Mouse (Mus musculus) embryonic facial prominence, embryonic 10.5 days (tissue): ENCODE data around the gene Cwc22. TPM values are rescaled to one million over a fixed set of nuclear protein-coding genes. Genes with fewer than 3 reads are reported as not detected.

ENCODE experiments used
- DNase-seq: peaks from one replicate; pipeline ENCODE4 v3.0.0-alpha.2; 2017; ENCODE audit warnings: low spot score
- H3K27ac ChIP-seq: fragments of 300-500 bp; sonication (generic); replicated peaks from 2 replicates; pipeline ENCODE4 v1.5.1; 2016; ENCODE audit warnings: mild to moderate bottlenecking
- H3K27me3 ChIP-seq: fragments of 300-500 bp; sonication (generic); replicated peaks from 2 replicates; pipeline ENCODE4 v1.6.1; 2016; ENCODE audit warnings: low read depth, mild to moderate bottlenecking; ENCODE audit not compliant: poor library complexity, severe bottlenecking
- H3K36me3 ChIP-seq: fragments of 300-500 bp; sonication (generic); replicated peaks from 2 replicates; pipeline ENCODE4 v1.6.1; 2016; ENCODE audit warnings: mild to moderate bottlenecking, moderate library complexity
- H3K4me1 ChIP-seq: fragments of 300-500 bp; sonication (generic); 2 replicates; pipeline ENCODE4 v1.6.1; 2016
- H3K4me3 ChIP-seq: fragments of 300-500 bp; sonication (generic); 2 replicates; pipeline ENCODE4 v1.5.1; 2016; ENCODE audit warnings: mild to moderate bottlenecking, moderate library complexity
- H3K9me3 ChIP-seq: fragments of 300-500 bp; sonication (generic); 2 replicates; pipeline ENCODE4 v1.6.1; 2016; ENCODE audit warnings: mild to moderate bottlenecking
- WGBS: fragments of 180-500 bp; shearing (Covaris S2); methylation state at CpG from one replicate; pipeline ENCODE4 v1.1.7; 2016; 5-methylcytosine and 5-hydroxymethylcytosine counted together
- polyA plus RNA-seq: library from polyadenylated mRNA; unstranded; fragments of >200 nt; fragmentation: Nextera tagmentation; extraction: Ambion mirVana; gene quantifications from 2 replicates; pipeline ENCODE4 v1.2.1, GENCODE M21; 2016

Gene Cwc22
- polyA plus RNA-seq, 1 experiment from 2014 or later, result 35.2 TPM

- H3K4me3 ChIP-seq, result no peak overlapping the region
- no peaks in the 10 kb centered on the region for H3K27me3 ChIP-seq
- peaks cover 17% of the 10 kb centered on the region for H3K36me3 ChIP-seq
- no peaks in the 10 kb centered on the region for H3K4me1 ChIP-seq
- WGBS, result 81% methylated on average over 2 of the region's 2 CpGs
- no peak for DNase-seq
- no peaks in the 10 kb centered on the region for H3K9me3 ChIP-seq
- H3K27ac ChIP-seq, result no peak overlapping the region
Measured at GRCm38 (mm10) chr2:77888826-77889225, 57.3 kb downstream of the Cwc22 start.

- WGBS, result 92% methylated on average over 6 of the region's 6 CpGs
- no peak overlapping the region for H3K4me3 ChIP-seq
- DNase-seq, result no peak
- H3K27me3 ChIP-seq, result no peaks in the 10 kb centered on the region
- 0 out of 2 replicates have a peak, but pooled peaks cover 2% of the 10 kb centered on the region for H3K4me1 ChIP-seq
- H3K9me3 ChIP-seq, result no peaks in the 10 kb centered on the region
- H3K36me3 ChIP-seq, result peaks cover 9% of the 10 kb centered on the region
- no peak overlapping the region for H3K27ac ChIP-seq
Measured at GRCm38 (mm10) chr2:77888056-77888455, 58.1 kb downstream of the Cwc22 start.

- WGBS, result 92% methylated on average over 4 of the region's 4 CpGs
- Histone ChIP-seq H3K4me3 (no peak overlapping the region), H3K36me3 (peaks cover under 1% of the 10 kb centered on the region; the same call in 1 of the 2 replicates), H3K27ac (no peak overlapping the region), H3K9me3 (no peaks in the 10 kb centered on the region), H3K27me3 (no peaks in the 10 kb centered on the region), H3K4me1 (0 out of 2 replicates have a peak, but pooled peaks cover 2% of the 10 kb centered on the region)
- no peak for DNase-seq
Measured at GRCm38 (mm10) chr2:77887166-77887565, 59.0 kb downstream of the Cwc22 start.

- Histone ChIP-seq H3K4me1 (0 out of 2 replicates have a peak, but pooled peaks cover 2% of the 10 kb centered on the region), H3K27me3 (no peaks in the 10 kb centered on the region), H3K4me3 (no peak overlapping the region), H3K36me3 (no peaks in the 10 kb centered on the region), H3K27ac (no peak overlapping the region), H3K9me3 (no peaks in the 10 kb centered on the region)
- no peak for DNase-seq
- 88% methylated on average over 10 of the region's 10 CpGs for WGBS
Measured at GRCm38 (mm10) chr2:77885491-77886130, 60.6 kb downstream of the Cwc22 start.

- no peak for DNase-seq
- 91% methylated on average over 6 of the region's 6 CpGs for WGBS
- Histone ChIP-seq H3K4me1 (0 out of 2 replicates have a peak, but pooled peaks cover 2% of the 10 kb centered on the region), H3K9me3 (no peaks in the 10 kb centered on the region), H3K27me3 (no peaks in the 10 kb centered on the region), H3K4me3 (no peak overlapping the region), H3K27ac (no peak overlapping the region), H3K36me3 (no peaks in the 10 kb centered on the region)
Measured at GRCm38 (mm10) chr2:77885036-77885435, 61.1 kb downstream of the Cwc22 start.

GRCm38 (mm10) chr2:77884491-77884890 lies 61.7 kb downstream of the Cwc22 start:
- WGBS, result 91% methylated on average over 3 of the region's 3 CpGs
- Histone ChIP-seq H3K9me3 (no peaks in the 10 kb centered on the region), H3K36me3 (no peaks in the 10 kb centered on the region), H3K27me3 (no peaks in the 10 kb centered on the region), H3K4me3 (no peak overlapping the region), H3K27ac (no peak overlapping the region), H3K4me1 (0 out of 2 replicates have a peak, but pooled peaks cover 2% of the 10 kb centered on the region)
- no peak for DNase-seq

GRCm38 (mm10) chr2:77882961-77883360 lies 63.2 kb downstream of the Cwc22 start:
- Histone ChIP-seq H3K9me3 (no peaks in the 10 kb centered on the region), H3K27ac (no peak overlapping the region), H3K36me3 (no peaks in the 10 kb centered on the region), H3K4me3 (no peak overlapping the region), H3K27me3 (no peaks in the 10 kb centered on the region), H3K4me1 (0 out of 2 replicates have a peak, but pooled peaks cover 2% of the 10 kb centered on the region)
- DNase-seq, result no peak
- WGBS, result 86% methylated on average over 4 of the region's 4 CpGs

- WGBS, result 87% methylated on average over 5 of the region's 5 CpGs
- H3K27ac ChIP-seq, result no peak overlapping the region
Measured at GRCm38 (mm10) chr2:77881301-77882199, 64.6 kb downstream of the Cwc22 start.

GRCm38 (mm10) chr2:77880351-77880750 lies 65.8 kb downstream of the Cwc22 start:
- DNase-seq, result no peak
- H3K9me3 ChIP-seq, result no peaks in the 10 kb centered on the region
- no peak overlapping the region for H3K4me3 ChIP-seq
- 0 out of 2 replicates have a peak, but pooled peaks cover 2% of the 10 kb centered on the region for H3K4me1 ChIP-seq
- WGBS, result 79% methylated on average over 1 of the region's 1 CpGs
- no peaks in the 10 kb centered on the region for H3K36me3 ChIP-seq
- no peaks in the 10 kb centered on the region for H3K27me3 ChIP-seq
- no peak overlapping the region for H3K27ac ChIP-seq

More at GRCm38 (mm10) chr2:77881301-77882199, 64.6 kb downstream of the Cwc22 start:
- no peak for DNase-seq
- Histone ChIP-seq H3K36me3 (no peaks in the 10 kb centered on the region), H3K9me3 (no peaks in the 10 kb centered on the region), H3K4me3 (no peak overlapping the region), H3K4me1 (0 out of 2 replicates have a peak, but pooled peaks cover 2% of the 10 kb centered on the region), H3K27me3 (no peaks in the 10 kb centered on the region)

GRCm38 (mm10) chr2:77879736-77880135 lies 66.4 kb downstream of the Cwc22 start:
- 0 out of 2 replicates have a peak, but pooled peaks cover 2% of the 10 kb centered on the region for H3K4me1 ChIP-seq
- H3K9me3 ChIP-seq, result no peaks in the 10 kb centered on the region
- no peak overlapping the region for H3K4me3 ChIP-seq
- no peak overlapping the region for H3K27ac ChIP-seq
- no peak for DNase-seq
- WGBS, result 77% methylated on average over 5 of the region's 5 CpGs
- H3K36me3 ChIP-seq, result no peaks in the 10 kb centered on the region
- no peaks in the 10 kb centered on the region for H3K27me3 ChIP-seq

- H3K9me3 ChIP-seq, result no peaks in the 10 kb centered on the region
- no peaks in the 10 kb centered on the region for H3K36me3 ChIP-seq
- H3K27ac ChIP-seq, result no peak overlapping the region
- DNase-seq, result no peak
- H3K4me1 ChIP-seq, result no peaks in the 10 kb centered on the region
- 89% methylated on average over 10 of the region's 10 CpGs for WGBS
- no peak overlapping the region for H3K4me3 ChIP-seq
- H3K27me3 ChIP-seq, result no peaks in the 10 kb centered on the region
Measured at GRCm38 (mm10) chr2:77877156-77877855, 68.9 kb downstream of the Cwc22 start.

GRCm38 (mm10) chr2:77876331-77876730 lies 69.8 kb downstream of the Cwc22 start:
- DNase-seq, result no peak

More at GRCm38 (mm10) chr2:77876331-77876730, 69.8 kb downstream of the Cwc22 start:
- Histone ChIP-seq H3K36me3 (no peaks in the 10 kb centered on the region), H3K27me3 (no peaks in the 10 kb centered on the region), H3K4me3 (no peak overlapping the region), H3K4me1 (no peaks in the 10 kb centered on the region), H3K27ac (no peak overlapping the region), H3K9me3 (no peaks in the 10 kb centered on the region)
- 87% methylated on average over 6 of the region's 6 CpGs for WGBS
